Mouse (Mus musculus) kidney, adult 2 months (tissue): Measurements from ENCODE around the gene Kcnj14.

Experiments
- CTCF ChIP-seq: fragments of 200-500 bp; conservative IDR thresholded peaks from 2 replicates; pipeline ENCODE4 v1.5.1; 2011; ENCODE audit warnings: low read depth, mild to moderate bottlenecking, control low read depth, low read length, moderate library complexity, mixed read lengths; ENCODE audit not compliant: insufficient read depth, insufficient read length
- POLR2A ChIP-seq: fragments of 200-500 bp; IDR thresholded peaks from one replicate; pipeline ENCODE4 v1.6.1; 2011; ENCODE audit warnings: low read depth, low read length, control low read depth

GRCm38 (mm10) chr7:45785388-45786135, 39.0 kb downstream of the Kcnj14 start:
- TF ChIP-seq CTCF (no peak), POLR2A (no peak)
